Mouse (Mus musculus) kidney, postnatal 4 days (tissue): Measurements from ENCODE around the gene Zmat5.
A peak's percentile ranks its signal among the peaks of the same experiment; 100 is the strongest.
"Not testable (repeated sequence)": the region's sequence is repeated elsewhere in the genome, so short reads cannot be mapped to it uniquely, and the experiment has no call there.

Experiments used
- DNase-seq, 2 experiments: peaks; one replicate each; pipeline ENCODE4 v3.0.0; 2021; ENCODE audit warnings: mixed read lengths in 2 of 2

Zmat5 gene

DNA sequence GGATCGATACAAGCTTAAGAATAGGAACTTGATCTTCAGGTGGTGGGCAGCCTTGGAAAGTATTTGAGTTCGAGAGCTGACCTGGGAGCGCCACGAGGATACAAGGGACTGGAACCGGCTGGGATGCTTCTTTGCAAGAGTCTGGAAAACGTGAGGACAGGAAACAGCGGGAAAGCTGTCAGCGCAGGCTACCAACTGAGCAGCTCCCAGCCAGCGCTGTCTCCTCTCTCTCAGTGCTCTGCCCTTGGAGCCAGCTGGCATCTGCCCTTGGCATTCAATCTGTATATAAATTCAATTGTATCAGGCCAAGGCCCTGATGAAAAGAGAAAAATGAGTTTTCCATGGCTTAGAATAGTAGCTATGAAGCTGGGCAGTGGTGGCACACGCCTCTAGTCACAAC, 13.3 kb upstream of the Zmat5 start:
- DNase-seq = no peak

DNA sequence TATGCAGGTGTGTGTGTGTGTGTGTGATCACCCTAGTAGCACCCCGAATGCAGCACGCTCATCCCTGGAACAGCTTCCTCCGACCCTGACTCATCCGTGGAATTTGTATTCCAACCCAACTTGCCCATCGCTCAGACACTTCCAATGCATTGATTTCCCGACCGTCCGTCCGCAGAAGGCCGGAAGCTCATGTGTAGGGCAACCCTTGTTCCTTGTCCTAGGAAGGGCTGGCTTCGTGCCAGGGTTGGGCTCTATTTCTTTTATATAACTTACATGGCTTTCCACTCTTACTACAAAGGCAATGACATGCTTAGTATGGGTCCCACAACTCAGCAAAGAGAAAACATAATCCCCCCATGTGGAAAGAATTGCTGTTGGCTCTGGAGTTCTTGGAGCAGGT, 12.3 kb upstream of the Zmat5 start:
- peak in 1 of 2 experiments; percentile 21 for DNase-seq

DNA sequence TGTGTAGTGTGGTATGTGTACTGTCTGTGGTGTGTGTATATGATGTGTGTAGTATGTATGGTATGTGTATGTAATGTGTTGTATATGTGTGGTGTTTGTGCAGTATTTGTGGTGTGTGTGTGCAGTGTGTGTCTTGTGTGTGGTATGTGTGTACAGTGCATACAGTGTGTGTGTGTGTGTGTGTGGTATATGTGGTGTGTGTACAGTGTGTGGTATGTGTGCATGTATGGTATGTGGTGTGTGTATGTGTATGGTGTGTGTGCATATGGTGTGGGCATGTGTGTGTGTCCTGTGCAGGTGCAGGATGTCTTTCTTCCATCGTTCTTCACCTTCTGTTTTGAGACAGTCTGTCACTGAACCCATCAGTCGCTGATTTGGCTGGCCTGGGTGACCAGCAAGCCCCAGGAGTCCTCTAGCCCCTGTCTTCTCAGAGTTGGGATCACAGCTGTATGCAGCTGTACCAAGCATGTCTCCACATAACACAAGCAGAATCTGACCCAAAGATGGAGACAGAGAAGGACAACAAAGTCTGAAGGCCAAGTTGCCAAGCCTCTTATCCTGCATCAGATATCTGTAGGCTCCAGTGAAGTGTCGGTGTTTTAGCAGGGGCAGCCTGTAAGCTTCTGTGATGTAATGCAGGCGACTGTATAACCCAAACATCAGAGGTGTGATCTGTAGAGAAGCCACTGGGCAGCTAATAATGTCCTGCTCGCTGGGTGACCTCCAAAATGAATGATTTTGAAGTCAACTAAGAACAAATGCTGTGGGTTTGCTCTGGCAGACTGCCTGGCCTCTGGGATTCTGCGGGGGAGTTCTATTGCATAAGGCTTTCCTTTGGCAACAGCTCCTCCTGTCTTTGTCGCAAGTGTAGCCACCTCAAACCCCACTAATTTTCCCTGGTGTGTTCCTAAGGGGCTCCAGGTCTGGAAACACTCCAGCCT, 7.2 kb upstream of the Zmat5 start:
- DNase-seq = peak; percentile 79 to 85

DNA sequence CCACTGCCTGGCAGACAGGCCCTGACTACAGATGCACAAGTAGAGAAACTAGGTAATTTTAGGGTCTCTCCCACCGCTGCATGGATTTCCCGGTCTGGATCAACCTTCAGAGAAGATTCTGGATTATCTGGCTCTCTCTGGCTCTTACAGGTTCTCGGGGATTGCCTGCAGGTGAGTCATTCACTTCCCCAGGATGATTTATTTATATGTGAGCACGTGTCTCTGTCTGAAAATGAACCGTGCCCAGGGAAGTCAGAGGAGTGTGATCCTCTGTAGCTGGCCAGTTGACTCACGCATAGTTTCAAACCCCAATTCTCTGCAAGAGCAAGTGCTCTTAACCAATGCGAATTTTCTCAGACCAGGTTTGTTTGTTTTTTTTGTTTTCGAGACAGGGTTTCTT, 3.8 kb upstream of the Zmat5 start:
- no peak for DNase-seq

- DNase-seq = no peak
Observed at GRCm38 (mm10) chr11:4703688-4704071, 798 bp upstream of the Zmat5 start.

DNA sequence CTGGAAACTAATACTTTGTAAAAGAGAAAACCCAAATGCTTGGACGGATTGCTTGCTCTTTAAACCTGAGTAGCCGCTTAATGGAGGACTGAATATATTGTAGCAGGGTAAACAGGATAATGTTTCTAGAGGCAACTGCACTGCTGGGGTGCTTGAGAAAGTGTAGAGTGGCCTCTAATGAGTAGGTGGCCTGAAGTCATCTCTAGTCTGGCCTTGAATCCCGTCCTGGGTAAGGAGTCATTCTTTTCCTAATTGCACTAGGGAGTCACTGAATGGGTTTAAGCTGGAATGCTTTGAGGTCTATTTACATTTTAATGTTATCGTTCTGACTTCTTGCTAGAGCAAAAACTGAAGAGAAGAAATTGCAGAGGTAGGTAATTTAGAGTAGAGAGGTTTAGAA, 700 bp downstream of the Zmat5 start:
- DNase-seq = no peak

GRCm38 (mm10) chr11:4710188-4710587, 5.7 kb downstream of the Zmat5 start:
- DNase-seq = not testable (repeated sequence)

- no peak for DNase-seq
Observed at GRCm38 (mm10) chr11:4712822-4713221, 8.3 kb downstream of the Zmat5 start.

DNA sequence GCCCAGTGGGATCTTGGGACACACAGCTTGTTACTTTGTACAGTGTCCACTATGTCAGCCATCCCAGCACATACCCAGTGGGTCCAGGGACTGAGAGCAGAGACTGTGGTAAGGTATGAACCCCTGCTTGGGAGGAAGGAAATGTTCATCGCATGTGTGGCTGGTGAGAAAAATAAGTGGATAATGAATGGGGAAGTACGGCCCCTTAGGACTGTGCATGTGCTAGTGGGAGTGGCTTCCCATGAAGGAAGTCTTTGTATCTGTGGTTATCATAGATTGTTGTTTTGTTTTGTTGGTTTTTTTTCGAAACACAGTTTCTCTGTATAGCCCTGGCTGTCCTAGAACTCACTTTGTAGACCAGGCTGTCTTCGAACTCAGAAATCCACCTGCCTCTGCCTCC, 10.2 kb downstream of the Zmat5 start:
- no peak for DNase-seq

DNA sequence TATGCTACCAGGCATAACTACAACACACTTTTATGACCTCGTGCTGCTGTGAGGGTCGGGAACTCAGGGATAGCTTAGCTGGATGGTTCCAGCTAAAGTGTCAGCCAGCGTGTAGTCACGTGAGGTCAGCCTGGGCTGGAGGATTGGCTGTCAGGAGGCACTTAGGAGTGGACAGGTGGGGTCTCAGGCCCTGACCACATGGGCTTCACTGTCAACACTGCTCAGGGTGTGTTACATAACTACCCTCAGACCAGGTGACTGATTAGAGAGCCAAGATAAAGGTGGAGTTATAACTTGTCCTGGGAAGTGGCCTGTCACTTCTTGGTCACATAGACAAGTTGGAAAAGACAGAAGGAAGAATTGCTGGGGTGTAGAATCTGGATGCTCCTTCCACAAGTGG, 11.1 kb downstream of the Zmat5 start:
- no peak for DNase-seq

GRCm38 (mm10) chr11:4716530-4717236, 12.2 kb downstream of the Zmat5 start:
- DNase-seq = no peak

- no peak for DNase-seq
Observed at GRCm38 (mm10) chr11:4718548-4718947, 14.1 kb downstream of the Zmat5 start.

DNA sequence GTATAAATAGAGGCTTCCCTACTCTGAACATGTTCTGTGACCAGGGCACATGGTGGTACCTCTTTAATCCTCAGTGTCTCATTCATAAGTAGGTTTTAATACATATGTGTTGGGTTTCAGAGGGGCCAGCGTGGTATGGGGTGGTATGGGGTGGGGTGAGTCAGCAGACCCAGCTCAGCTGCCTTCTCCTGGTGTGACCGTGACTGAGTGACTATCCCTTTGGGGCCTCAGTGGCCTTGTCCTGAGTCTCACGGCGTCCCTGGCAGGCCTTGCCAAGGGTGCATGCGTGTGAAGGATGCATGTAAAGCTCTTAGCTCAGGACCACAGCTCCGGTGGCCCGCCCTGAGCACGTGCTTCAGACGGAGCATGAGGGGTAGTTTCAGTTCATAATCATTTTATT, 15.5 kb downstream of the Zmat5 start:
- DNase-seq = no peak

- no peak for DNase-seq
Observed at GRCm38 (mm10) chr11:4720393-4720792, 15.9 kb downstream of the Zmat5 start.

GRCm38 (mm10) chr11:4720900-4721580, 16.6 kb downstream of the Zmat5 start:
- DNase-seq = no peak

DNA sequence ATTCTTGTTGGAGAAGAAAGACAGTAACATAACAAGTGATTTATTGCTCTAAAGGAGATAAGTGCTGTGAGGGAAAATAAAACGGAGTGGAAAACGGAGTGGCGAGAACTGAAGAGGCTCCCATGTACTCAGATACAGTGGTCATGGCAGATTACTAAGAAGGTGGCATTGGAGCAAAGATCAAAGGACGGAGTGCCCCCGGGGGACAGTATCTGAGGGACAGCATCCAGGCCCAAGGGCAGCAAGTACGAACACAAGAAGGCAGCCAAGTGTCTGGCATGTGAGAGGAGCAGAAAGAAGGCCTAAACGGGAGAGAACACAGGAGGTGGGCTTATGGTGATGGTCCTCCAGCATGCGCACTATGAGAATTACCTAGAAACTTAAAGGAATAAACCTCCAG, 17.2 kb downstream of the Zmat5 start:
- DNase-seq = no peak

GRCm38 (mm10) chr11:4729603-4730002, 25.1 kb downstream of the Zmat5 start:
- peak; percentile 63 for DNase-seq

GRCm38 (mm10) chr11:4730096-4730495, 25.6 kb downstream of the Zmat5 start:
- DNase-seq = no peak

GRCm38 (mm10) chr11:4730913-4731312, 26.4 kb downstream of the Zmat5 start:
- DNase-seq = no peak

DNA sequence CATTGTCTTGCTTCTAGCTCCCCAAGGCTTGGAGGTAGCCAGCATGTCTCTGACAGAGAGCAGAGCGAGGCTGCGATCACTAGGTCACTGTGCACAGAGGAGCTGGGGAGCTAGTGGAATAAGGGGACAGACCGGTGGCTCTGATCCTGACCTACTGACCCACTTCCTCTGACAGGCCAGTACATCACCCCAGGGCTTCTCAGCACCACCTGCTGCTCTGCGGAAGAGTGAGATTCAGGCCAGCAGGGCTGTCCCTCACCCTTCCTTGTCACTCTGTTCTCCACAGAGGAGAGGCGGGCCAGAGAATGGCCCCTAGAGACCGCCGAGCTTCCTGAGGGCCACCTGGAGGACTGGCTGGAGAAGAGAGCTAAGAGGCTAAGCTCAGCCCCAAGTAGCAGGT, 27.3 kb downstream of the Zmat5 start:
- DNase-seq = no peak

GRCm38 (mm10) chr11:4734179-4734578, 29.7 kb downstream of the Zmat5 start:
- DNase-seq = peak; percentile 55 to 60

GRCm38 (mm10) chr11:4736355-4736754, 31.9 kb downstream of the Zmat5 start:
- no peak for DNase-seq

DNA sequence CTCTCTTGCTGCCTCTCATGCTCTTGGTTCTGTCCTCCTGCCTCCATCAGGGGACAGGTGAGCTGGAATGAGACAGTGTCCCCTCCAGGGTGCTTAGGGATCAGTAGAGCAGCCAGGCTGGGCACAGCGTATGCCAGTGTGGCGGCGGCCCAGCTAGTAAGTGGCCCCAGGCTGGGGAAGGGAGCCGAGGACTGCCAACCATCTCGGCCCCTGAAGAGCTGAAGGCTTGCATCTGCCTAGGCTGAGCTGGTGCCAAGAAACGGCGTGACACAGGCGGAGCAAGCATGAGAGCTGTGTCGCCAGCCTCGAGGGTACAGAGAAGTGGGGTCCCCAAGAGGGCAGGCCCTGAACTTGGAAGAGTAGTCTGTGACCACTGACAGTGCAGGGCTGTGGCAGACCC, 33.2 kb downstream of the Zmat5 start:
- DNase-seq = no peak

GRCm38 (mm10) chr11:4738719-4739118, 34.2 kb downstream of the Zmat5 start:
- no peak for DNase-seq
